Mouse (Mus musculus): Measurements from ENCODE around the gene Man1b1.

DNA sequence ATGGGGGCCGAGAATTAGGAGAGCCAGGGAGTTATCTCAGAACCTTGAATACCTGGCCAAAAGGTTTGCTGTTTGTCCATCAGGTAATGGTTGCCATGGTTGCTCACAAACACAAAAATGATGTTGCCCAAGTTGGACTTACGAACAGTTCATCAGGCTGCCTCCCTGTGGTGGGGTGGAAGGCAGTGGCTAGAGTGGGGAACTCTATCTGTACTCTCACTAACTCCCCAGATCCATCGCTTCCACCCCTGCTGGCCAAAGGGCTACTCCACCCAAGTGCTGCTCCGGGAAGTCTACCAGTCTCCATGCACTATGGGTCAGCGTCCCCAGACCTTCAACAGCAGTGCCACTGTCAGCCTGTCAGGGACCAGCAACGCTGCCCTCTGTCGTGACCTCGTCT, 66.9 kb downstream of the Man1b1 start, which contains the start of gene Npdc1:
- TF ChIP-seq EP300 (IDR thresholded peaks at IDR 0.05; ENCODE audit: low read depth) (no peak), CTCF (IDR thresholded peaks at IDR 0.05; ENCODE audit: low read depth) (no peak)

All from liver, postnatal 0 days (tissue).